Mouse (Mus musculus): ENCODE measurements around the gene Irak4.

Gene Irak4

DNA sequence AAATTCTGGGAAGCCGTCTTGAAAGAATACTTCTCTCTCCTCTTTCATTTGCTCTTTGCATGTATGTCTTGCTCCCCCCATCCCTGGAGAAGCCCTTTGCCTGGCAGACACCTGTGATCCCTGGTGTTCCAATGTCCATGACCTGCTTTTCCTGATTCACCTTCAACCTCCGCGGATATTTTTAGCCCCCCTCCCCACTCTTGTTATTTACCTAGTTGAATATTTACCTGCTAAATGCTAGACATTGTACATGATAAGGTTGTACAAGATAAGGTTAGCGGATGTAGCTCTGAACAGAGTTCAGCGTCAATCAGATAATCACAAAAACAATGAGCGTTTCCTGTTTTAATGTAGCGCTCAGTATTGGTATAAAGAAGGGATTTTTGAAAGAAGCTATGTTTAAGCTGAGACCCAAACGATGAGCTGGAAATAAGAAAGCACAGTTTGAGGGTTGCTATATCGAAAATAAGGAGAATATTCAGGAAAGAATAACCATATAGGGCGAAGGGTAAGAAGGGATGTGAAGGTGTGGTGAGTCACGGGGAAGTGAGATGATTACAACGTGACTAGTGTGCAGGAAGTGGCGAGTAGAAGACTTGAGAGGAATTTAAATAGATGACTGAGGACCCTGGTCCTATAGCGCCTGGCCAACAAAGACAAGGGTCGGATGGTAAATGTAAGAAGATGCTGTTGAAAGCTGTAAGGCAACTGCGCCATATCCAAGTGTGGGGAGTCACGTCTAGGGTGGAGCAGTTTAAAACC lies 15.6 kb downstream of the Irak4 start:
- no peak for DNase-seq (ENCODE audit: low spot score in 2 of 2)

DNA sequence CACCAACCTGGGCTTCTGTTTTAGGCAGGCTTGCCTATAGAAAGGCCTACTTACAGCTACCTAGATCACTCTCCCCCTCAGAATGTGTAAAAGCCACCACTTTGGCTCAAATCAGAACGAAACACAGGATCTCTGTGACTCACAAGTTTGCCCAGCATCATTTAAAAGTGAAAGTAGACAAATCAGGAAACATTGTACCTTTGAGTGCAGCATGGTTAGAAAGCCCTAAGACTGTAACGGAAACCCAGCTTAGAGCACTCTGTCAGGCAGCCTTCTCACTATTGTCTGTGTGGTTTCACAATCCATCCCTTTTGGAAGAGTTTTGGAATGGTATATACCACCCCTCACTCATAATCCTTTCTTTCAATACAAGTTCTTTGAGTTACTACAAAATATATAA lies 21.5 kb downstream of the Irak4 start:
- DNase-seq (ENCODE audit: low spot score in 2 of 2): no peak

DNA sequence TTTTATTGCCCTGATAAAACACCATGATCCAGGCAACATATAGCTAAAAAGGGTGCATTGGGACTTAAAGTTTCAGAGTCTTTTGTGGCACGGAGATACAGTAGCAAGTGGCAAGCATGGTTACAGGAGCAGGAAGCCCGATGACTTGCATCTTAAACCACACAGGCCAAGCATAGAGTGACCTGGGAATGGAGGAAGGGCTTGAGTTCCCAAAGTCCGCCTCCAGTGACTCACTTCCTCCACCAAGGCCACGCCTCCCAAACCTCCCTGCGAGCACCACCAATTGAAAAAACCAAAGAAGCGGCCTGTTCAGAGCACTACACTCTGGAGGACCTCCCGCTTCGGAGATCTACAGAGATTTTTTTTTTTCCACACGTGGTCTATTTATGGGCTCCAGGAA lies 22.4 kb downstream of the Irak4 start:
- no peak for DNase-seq (ENCODE audit: low spot score in 2 of 2)

- no peak for DNase-seq (ENCODE audit: low spot score in 2 of 2)
Measured at GRCm38 (mm10) chr15:94568496-94569182, 25.2 kb downstream of the Irak4 start.

DNA sequence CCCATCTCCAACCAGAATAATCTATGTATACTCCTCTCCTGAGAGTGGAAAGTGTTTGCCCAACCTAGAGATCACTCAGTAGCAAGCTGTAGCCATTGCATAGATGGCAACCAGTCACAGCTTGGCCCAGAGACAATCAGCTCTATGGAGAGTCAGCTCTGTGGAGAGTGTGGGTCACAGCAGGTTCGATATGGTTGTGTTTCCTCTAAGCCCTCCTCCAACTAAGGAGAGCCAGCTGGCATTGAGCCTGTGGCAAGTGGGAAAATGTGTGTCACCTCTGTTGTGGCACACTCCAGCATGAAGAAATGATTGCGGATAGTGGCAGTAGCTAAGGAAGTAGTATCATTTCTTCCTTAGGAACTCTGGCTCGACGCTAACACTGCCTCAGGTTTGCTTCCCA lies 28.1 kb downstream of the Irak4 start:
- DNase-seq (ENCODE audit: low spot score in 2 of 2): no peak

- DNase-seq (ENCODE audit: low spot score in 2 of 2): no peak
Measured at GRCm38 (mm10) chr15:94572746-94573145, 29.3 kb downstream of the Irak4 start.

GRCm38 (mm10) chr15:94574566-94575268 lies 31.3 kb downstream of the Irak4 start:
- no peak for DNase-seq (ENCODE audit: low spot score in 2 of 2)

DNA sequence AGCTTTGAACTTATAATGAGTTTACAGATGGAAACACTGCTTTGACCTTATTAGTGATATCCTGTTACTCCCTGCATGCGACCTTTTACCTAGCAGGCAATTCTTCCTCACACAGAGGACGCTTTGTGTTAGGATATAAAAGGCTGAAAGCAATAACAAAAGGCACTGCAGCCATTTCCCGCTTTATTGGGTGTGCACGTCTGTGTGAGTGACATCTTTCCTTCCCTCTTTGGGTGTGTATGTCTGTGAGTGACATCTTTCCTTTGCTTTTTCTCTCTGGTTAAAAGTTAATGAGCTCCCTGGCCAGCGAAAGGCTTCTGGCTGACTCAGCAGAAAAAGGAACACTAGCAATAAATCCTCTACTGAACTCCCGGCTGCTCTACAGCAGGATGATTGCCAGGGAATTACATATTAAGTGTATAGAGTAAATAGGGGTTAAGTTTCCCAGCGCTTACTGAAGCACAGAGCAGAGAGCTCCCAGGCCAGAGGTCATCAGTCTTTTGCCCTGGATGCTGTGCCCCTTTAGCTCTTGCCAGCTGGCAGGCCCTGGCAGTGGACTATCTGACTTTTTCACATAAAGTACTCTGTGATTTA lies 38.7 kb downstream of the Irak4 start:
- DNase-seq (ENCODE audit: low spot score in 2 of 2): no peak

GRCm38 (mm10) chr15:94583153-94583552 lies 39.7 kb downstream of the Irak4 start:
- no peak for DNase-seq (ENCODE audit: low spot score in 2 of 2)

GRCm38 (mm10) chr15:94584738-94585137 lies 41.3 kb downstream of the Irak4 start:
- no peak for DNase-seq (ENCODE audit: low spot score in 2 of 2)

- DNase-seq (ENCODE audit: low spot score in 2 of 2): no peak
Measured at GRCm38 (mm10) chr15:94587826-94588715, 44.6 kb downstream of the Irak4 start.

GRCm38 (mm10) chr15:94589219-94590075 lies 46.0 kb downstream of the Irak4 start, which contains the start of gene Twf1:
Gene Twf1 (minus strand): TSS chr15:94589889.
- DNase-seq (ENCODE audit: low spot score in 2 of 2): peak; percentile 92 to 96

GRCm38 (mm10) chr15:94590083-94590482 lies 46.6 kb downstream of the Irak4 start:
- DNase-seq (ENCODE audit: low spot score in 2 of 2): no peak

DNA sequence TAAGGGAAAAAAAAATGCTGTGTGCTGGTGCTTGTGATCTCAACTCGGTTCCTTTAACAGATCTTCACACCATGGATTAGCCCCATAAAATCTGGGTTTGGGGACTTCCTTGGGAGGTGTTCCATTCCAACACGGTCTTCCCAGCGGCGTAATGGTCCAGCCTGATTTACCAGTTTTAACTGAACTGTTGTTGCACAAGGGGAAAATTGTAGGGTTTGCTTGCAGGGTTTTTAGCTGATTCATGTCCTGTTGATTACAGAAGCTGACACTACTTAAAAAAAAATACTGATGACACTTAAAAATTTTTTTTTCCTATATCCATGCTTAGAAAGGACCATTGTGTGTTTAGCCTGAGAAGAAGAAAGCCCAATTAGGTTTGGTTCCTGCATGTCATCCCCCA lies 47.9 kb downstream of the Irak4 start:
- no peak for DNase-seq (ENCODE audit: low spot score in 2 of 2)

GRCm38 (mm10) chr15:94593586-94593985 lies 50.1 kb downstream of the Irak4 start:
- no peak for DNase-seq (ENCODE audit: low spot score in 2 of 2)

- no peak for DNase-seq (ENCODE audit: low spot score in 2 of 2)
Measured at GRCm38 (mm10) chr15:94600145-94600707, 56.8 kb downstream of the Irak4 start.

- no peak for DNase-seq (ENCODE audit: low spot score in 2 of 2)
Measured at GRCm38 (mm10) chr15:94601339-94601738, 57.9 kb downstream of the Irak4 start.

GRCm38 (mm10) chr15:94602441-94602840 lies 59.0 kb downstream of the Irak4 start:
- DNase-seq (ENCODE audit: low spot score in 2 of 2): no peak

DNA sequence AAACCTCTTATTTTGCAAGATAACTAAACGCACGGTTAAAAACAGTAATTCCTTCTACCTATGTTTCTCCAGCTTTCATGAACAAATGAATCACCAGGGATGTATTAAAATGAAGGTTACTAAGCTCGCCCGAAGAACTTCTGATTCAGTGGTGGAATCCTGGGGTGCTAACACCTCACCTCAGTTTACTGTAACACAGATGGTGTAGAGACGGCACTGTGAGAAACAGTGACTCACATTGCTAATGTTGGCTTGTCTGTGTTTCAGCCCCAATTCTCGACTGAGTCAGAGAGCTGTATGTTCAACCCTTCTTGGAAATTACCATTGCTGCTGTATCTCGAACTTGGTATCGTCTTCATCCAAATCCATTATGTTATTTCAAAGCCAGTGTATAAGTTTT lies 64.3 kb downstream of the Irak4 start:
- DNase-seq (ENCODE audit: low spot score in 2 of 2): no peak

DNA sequence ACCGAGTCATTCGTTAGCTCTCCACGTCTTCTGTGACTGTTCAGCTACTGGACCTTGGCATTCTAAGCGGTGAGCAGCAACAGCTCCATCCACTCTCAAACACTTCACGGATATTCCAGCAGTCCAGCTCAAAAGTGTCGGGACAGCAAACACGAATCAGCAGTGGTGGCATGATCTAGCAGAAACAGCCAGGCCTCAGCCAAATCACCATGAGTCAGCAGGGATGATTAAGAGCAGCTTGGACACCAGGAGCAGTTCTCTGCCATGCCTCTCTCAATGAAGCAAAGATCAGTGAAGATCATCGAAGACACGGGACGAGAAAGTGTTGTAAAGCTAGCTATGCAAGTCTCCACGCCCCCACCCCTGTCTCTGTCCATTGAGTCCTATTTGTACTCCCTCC lies 72.6 kb downstream of the Irak4 start:
- no peak for DNase-seq (ENCODE audit: low spot score in 2 of 2)

Data from frontal cortex, postnatal 25 days (tissue).